Mouse (Mus musculus): ENCODE data around the gene Izumo3. TPM values are rescaled to one million over a fixed set of nuclear protein-coding genes. Genes with fewer than 3 reads are reported as not detected.
"Not testable (repeated sequence)": the region's sequence is repeated elsewhere in the genome, so short reads cannot be mapped to it uniquely, and the experiment has no call there.

The Izumo3 gene
- total RNA-seq (2021) = not detected
- long read RNA-seq, experiment 1 = 0 reads
- long read RNA-seq, experiment 2 = 0 reads

DNA sequence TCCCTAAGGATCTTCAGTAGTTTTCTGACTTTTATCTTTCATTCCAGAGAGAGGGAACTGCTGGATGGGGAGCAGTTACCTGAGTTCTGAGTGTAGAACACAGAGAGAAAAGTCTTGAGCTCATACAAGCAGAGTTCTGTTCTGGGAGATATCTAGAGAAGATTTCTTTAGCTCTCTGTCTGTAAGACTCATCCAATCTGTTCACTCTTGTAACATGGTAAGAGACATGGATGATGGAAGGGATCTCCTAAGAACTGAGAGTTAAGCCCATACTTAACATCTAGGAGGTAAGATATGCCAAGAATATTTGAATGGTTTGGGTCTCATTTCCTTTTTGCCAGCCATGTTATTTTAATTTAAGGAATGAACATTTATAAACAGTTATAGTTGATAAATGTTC is at the start of gene Izumo3:
Izumo3 (minus strand) TSS at position 101 of the 400 bp plus-strand sequence.
- no peak for DNase-seq

DNA sequence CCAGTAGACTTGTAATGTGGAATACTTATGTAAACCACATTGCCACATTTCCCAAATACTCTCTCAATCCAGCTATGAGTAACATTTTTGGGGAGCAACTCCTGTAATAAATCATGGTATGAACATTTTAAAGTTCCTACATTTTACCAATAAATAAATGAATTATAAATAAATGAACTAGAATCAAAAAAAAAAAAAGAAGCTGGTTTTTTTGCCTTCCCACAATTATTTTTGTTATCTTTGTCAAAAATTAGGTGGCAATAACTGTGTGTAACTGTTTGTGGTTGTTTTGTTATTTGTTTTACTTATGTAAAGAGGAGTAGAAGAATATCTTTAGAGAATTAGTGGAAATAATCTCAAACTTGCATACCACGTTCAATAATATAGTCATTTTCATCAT is 44.6 kb upstream of the Izumo3 start, which contains the start of gene Gm12666:
Gm12666 (minus strand) TSS at position 101 of the 400 bp plus-strand sequence.
- DNase-seq = not testable (repeated sequence)

DNA sequence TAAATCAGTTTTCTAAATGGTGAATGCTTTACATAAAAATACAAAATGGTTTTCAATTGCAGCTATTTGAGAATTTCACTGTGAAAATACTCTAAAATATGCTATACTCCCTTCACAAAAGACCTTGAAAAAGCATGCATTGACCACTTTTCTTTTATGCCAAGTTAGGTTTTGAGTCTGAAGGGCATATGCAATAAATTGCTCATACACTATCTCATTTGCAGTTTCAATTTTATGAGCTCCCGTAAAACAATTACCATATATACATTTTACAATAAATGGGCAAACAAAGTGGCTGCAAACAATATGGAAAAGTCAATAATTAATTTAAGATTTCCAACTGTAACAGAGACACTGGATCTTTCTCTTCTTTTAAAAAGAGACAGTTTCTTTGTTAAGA is 5.6 kb upstream of the Izumo3 start:
- DNase-seq = no peak

DNA sequence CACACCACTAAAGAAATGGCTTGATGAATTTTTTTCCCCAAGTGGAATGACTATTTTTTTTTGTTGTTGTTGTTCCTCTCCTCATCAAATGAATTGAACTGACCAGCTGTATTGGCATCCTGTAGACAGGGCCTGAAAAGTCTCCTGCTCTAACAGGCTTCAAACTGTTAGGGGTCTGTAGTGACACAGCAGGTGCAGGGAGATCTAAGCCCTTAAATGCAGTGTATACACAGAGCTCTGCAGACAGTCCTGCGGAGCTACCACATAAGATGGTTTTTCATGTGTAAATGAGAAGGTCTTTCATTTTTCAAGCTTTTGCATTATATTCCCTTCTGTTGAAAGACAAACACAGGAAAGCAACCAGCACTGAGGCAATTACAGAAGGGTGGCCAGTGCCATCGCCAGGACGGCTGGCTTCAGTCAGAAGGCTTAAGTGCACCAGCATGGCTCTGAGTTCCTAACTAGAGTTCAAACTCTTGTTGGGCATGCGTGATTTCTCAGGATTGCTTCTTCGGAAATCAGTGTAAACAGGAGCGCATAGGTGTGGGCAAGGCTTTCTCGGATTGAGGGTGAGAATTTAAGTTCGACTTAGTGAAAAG is 35.5 kb downstream of the Izumo3 start:
- DNase-seq = no peak

DNA sequence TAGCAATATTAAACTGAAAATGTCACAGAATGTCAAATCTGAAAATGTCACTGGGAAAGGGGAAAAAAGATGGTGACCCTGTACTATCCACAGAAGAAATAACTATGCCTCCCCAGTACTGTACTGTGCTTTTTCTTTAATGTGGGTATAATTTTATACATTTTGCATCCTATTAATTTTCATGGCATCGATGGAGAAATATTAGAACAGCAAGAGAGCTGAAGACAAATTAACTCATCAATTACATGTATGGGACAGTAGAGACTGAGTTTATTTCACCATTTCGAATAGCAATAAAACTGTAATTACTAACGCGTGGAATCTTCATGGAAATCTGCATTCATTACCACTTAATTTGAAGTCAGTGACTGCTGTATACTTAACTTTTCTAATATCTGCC is 49.6 kb downstream of the Izumo3 start:
- DNase-seq = no peak

DNA sequence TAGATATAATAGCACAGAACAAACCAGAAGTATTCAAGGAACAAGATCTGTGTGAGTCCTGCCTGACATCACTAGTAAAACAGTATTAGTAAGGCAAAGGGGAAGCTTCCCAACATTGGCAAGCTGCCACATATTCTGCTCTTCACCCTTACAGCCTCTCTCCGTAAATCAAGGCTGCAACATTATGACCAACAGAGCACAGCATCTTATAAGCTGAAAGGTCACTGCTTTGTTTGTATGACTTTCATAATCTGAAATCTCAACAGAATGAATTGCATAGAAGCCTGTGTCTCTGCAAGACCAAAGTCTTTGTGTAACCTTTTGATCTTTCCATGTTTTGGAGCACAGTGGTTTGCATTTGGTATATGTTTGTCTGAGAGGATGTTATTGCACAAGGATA is 51.1 kb downstream of the Izumo3 start:
- DNase-seq = no peak

Other genes with a start within 250 kb of the Izumo3 start
- gene Gm12666, start 44.5 kb upstream of the Izumo3 start, total RNA-seq (2021) = 1 to 10 TPM; 1.2 to 1.7 TPM